Mouse (Mus musculus) megakaryocyte, adult 5-6 weeks (primary cell): Measurements from ENCODE around the gene Ccdc57. TPM values are rescaled to one million over a fixed set of nuclear protein-coding genes. Genes with fewer than 3 reads are reported as not detected.
"Not testable (repeated sequence)": the region's sequence is repeated elsewhere in the genome, so short reads cannot be mapped to it uniquely, and the experiment has no call there.

Experiments used
- ATAC-seq: 2 replicates; pipeline ENCODE4 v1.8.0; 2016; ENCODE audit warnings: mild to moderate bottlenecking, inconsistent platforms; ENCODE audit not compliant: poor library complexity, severe bottlenecking
- total RNA-seq, 2 experiments: library from RNA; stranded (forward) in 1 of 2; stranded (reverse) in 1 of 2; fragments of 153-499, 151-499 nt in 1 of 2; fragments of 221-1000, 200-1000 nt in 1 of 2; gene quantifications; 2 replicates each; pipeline versions ENCODE4 v1.2.3 to v1.2.4; 2015 to 2017

Ccdc57 gene
- total RNA-seq, 2 experiments from 2014 or later = 1.2 to 2.1 TPM

DNA sequence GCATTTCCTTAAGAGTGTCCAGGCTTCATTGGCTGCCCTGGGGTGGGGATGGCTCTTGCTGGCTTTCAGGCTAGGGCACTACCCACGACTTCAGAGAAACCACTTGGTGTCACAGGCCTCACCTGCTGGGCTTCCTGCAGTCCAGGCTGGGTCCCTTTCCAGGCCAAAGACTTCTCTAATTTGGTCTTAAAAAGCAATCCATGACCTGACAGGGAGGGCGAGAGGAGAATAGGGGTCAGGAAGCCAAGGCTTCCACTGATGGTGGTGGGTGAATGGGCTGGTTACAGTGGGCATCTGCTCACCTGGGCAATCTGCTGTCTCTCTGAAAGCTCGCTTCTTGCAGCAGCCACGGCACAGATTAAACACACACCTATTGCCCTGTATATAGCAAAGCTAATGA lies 143.3 kb downstream of the Ccdc57 start:
- ATAC-seq = no peak

DNA sequence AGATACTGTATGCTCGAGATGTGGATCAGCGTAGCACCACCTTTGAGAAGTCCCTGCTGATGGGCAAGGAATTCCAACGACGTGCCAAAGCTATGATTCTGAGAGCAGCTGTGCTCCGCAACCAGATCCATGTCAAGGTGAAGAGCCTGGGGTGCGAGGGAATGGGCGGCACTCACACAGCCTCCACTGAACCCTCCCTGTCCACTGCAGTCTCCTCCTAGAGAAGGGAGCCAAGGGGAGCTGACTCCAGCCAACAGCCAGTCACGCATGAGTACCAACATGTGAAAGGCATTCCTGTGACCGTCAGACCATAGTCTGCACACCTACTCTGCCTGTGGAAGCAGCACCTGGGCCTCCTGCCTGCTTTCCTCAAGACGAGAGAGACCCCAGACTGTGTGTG lies 144.2 kb downstream of the Ccdc57 start:
- not testable (repeated sequence) for ATAC-seq

DNA sequence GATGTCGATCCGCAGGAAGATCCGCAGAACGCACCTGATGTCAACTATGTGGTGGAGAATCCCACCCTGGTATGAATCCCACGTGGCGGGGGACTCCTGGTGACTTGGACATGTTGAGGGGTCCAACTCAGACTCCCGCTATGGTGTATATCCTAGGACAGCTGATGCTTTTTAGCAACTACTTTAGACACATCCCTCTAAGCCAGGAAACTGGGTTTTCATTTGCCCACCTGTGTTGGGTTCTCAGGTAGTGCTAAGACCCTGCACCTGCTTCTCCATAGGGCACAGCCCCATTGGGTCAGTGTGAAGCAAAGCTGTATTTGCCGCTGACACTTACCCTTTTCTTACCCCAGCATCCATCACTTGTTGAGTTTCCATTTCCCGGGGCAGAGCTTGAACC lies 147.5 kb downstream of the Ccdc57 start:
- ATAC-seq = no peak

DNA sequence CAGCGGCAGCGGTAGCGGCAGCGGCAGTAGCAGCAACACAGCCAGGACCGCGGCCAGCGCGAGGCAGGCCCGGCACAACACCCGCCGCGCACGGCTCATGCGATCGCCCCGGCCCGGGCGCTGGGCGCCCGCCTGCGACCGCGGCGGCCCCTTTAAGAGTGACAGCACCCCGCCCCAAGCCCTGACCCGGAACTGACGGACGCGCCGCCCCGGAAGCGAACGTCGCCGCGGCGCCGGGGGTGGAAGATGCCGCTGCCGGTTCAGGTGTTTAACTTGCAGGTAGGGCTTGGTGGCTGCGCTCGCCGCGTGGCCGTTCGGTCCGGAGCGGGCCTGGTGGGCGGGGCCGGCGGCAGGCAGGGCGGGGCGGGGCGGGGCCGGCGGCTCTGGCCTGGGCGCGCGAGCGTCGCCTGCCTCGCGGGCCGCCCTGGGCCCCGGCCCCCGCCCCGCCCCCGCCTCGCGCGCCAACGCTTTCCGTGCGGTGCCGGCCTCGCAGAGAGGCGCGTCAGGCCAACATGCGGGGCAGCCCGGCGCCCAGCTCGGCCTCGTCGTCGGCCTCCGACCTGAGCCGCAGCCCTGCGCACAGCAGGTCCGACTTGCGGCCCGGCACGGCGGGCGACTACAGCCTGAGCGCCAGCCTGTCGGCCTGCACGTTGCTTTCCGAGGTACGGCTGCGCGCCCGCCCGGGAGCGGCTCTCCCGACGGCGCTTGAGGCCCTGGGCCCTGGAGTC lies 148.4 kb downstream of the Ccdc57 start, which contains the start of the genes Rfng and Gps1:
TSS of gene Rfng (minus strand) at position 144 of the 728 bp plus-strand sequence.
TSS of gene Gps1 (plus strand) at position 209 of the 728 bp plus-strand sequence.
- ATAC-seq = peak; percentile 93

DNA sequence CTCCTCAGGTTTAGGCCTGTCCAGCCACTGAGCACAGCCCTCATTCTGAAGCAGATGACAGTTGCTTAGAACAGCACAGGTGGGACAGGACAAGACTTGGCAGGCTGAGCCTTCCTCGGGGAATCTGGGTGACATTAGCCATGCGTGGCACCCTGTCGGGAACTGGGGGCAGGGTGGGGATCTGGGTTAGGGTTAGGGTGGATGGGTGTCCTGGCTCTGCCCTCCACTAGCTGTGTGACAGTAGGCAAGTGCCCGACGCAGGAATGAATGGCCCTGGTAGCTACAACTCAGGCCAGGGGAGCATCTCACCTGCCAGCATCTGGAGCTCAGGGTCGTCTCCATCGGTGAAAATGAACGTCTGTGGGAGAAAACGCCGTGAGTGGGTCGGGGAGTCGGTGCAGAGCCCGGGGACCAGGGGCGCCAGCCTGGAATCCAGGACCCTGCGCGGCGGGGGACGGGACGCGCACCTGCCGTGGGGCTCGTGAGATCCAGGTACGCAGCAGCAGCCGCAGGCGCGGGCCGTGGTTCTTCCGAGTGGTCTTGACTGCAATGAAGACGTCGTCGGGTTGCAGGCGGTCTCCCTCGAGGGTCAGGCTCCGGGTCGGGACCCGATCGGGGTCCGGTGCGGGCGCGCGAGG lies 149.1 kb downstream of the Ccdc57 start:
- 0 out of 2 replicates have a peak, but pooled peaks have one; percentile 11 for ATAC-seq

DNA sequence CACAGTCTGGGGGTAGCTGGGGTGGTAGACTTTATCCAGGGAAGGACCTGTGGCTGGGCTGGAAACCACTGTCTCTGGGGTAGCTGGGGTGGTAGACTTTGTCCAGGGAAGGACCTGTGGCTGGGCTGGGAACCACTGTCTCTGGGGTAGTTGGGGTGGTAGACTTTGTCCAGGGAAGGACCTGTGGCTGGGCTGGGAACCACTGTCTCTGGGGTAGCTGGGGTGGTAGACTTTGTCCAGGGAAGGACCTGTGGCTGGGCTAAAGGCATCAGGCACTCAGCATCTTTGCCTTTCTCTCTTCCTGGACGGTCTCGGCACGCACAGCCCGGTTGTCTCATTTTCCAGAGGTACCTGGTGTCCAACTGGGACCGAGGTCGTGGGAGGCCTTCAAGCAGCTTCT lies 151.3 kb downstream of the Ccdc57 start:
- not testable (repeated sequence) for ATAC-seq

DNA sequence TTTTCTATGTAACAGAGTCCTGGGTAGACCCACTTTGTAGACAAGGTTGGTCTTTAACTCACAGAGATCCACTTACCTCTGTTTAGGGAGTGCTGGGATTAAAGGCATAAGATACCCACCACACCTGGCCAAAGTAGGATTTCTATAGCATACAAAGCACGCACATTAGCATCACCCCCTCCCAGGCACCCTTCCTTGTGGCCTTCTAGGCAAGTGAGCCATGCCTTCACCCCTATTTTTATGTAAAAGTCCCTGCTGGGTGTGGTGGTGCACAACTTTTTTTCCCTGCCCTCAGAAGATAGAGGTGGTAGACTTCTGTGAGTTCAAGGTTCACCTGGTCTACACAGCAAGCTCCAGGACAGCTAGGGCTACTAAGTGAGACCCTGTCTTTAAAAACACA lies 152.8 kb downstream of the Ccdc57 start:
- no peak for ATAC-seq

DNA sequence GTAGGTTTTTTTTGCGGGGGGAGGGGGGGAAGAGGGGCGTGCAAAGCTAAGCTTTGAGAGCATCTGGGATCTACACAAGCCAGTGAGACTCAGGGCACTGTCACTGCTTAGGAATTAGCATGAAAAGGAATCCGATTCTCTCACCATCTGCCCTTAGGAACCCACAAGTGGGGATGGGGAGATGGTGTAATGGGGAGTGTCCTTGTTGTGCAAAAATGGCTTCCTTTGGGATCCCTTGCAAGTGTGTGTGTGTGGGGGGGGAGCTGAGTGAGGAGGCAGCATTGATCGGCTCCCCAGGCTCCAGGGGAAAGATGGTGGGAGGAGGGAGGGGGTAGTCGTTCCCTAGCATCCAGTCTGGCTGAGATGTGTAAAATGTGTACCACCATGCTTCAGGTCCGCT lies 155.5 kb downstream of the Ccdc57 start:
- no peak for ATAC-seq

Other genes starting within 250 kb of the Ccdc57 start
- gene Cenpx, start 219.1 kb downstream of the Ccdc57 start, total RNA-seq (2015) = 84.6 and 95.8 TPM in 2 replicates
- 67.0 and 71.5 TPM in 2 replicates for gene Cenpx, start 219.1 kb downstream of the Ccdc57 start, total RNA-seq (2017)
- gene Lrrc45, start 218.9 kb downstream of the Ccdc57 start, total RNA-seq (2015) = 6.3 and 7.2 TPM in 2 replicates
- 21.0 and 21.6 TPM in 2 replicates for gene Lrrc45, start 218.9 kb downstream of the Ccdc57 start, total RNA-seq (2017)
- 0.25 and 0.83 TPM in 2 replicates for gene Rac3, start 211.4 kb downstream of the Ccdc57 start, total RNA-seq (2015)
- gene Rac3, start 211.4 kb downstream of the Ccdc57 start, total RNA-seq (2017) = 1.4 TPM in 1 of 2 replicates, not detected in the other
- 24.9 and 30.0 TPM in 2 replicates for gene Dcxr, start 205.6 kb downstream of the Ccdc57 start, total RNA-seq (2015)
- gene Dcxr, start 205.6 kb downstream of the Ccdc57 start, total RNA-seq (2017) = 20.0 and 25.0 TPM in 2 replicates
- 7.6 and 8.5 TPM in 2 replicates for gene Cbr2, start 200.8 kb downstream of the Ccdc57 start, total RNA-seq (2015)
- gene Cbr2, start 200.8 kb downstream of the Ccdc57 start, total RNA-seq (2017) = 1.7 and 8.9 TPM in 2 replicates
- 10.5 and 11.9 TPM in 2 replicates for gene Hmga1b, start 170.1 kb downstream of the Ccdc57 start, total RNA-seq (2015)
- gene Hmga1b, start 170.1 kb downstream of the Ccdc57 start, total RNA-seq (2017) = 7.6 and 8.8 TPM in 2 replicates
- 10.4 and 14.5 TPM in 2 replicates for gene Rfng, start 148.7 kb downstream of the Ccdc57 start, total RNA-seq (2015)
- gene Rfng, start 148.7 kb downstream of the Ccdc57 start, total RNA-seq (2017) = 3.3 and 5.7 TPM in 2 replicates
- gene Gps1, start 148.6 kb downstream of the Ccdc57 start, total RNA-seq (2015) = 51.4 and 70.1 TPM in 2 replicates
- gene Gps1, start 148.6 kb downstream of the Ccdc57 start, total RNA-seq (2017) = 52.1 and 56.3 TPM in 2 replicates
- 46.1 and 51.8 TPM in 2 replicates for gene Dus1l, start 136.5 kb downstream of the Ccdc57 start, total RNA-seq (2015)
- gene Dus1l, start 136.5 kb downstream of the Ccdc57 start, total RNA-seq (2017) = 24.0 and 31.1 TPM in 2 replicates
- gene Fasn, start 108.3 kb downstream of the Ccdc57 start, total RNA-seq (2015) = 14.0 and 19.2 TPM in 2 replicates
- gene Fasn, start 108.3 kb downstream of the Ccdc57 start, total RNA-seq (2017) = 10.5 and 13.3 TPM in 2 replicates
- 21.4 and 24.6 TPM in 2 replicates for gene Slc16a3, start 15.6 kb upstream of the Ccdc57 start, total RNA-seq (2015)
- 35.2 and 40.7 TPM in 2 replicates for gene Slc16a3, start 15.6 kb upstream of the Ccdc57 start, total RNA-seq (2017)
- gene Csnk1d, start 58.5 kb upstream of the Ccdc57 start, total RNA-seq (2015) = 56.0 and 64.8 TPM in 2 replicates
- gene Csnk1d, start 58.5 kb upstream of the Ccdc57 start, total RNA-seq (2017) = 67.8 and 69.7 TPM in 2 replicates
- gene Cd7, start 106.5 kb upstream of the Ccdc57 start, total RNA-seq (2015) = 52.3 and 53.9 TPM in 2 replicates
- gene Cd7, start 106.5 kb upstream of the Ccdc57 start, total RNA-seq (2017) = 14.8 and 17.3 TPM in 2 replicates
- gene Sectm1b, start 130.7 kb upstream of the Ccdc57 start, total RNA-seq (2015) = not detected in 2 replicates
- gene Sectm1b, start 130.7 kb upstream of the Ccdc57 start, total RNA-seq (2017) = not detected in 2 replicates
- 0.46 TPM in 1 of 2 replicates, not detected in the other for gene Sectm1a, start 148.3 kb upstream of the Ccdc57 start, total RNA-seq (2015)
- 0.88 TPM in 1 of 2 replicates, not detected in the other for gene Sectm1a, start 148.3 kb upstream of the Ccdc57 start, total RNA-seq (2017)
- not detected in 2 replicates for gene Tex19.2, start 185.8 kb upstream of the Ccdc57 start, total RNA-seq (2015)
- gene Tex19.2, start 185.8 kb upstream of the Ccdc57 start, total RNA-seq (2017) = not detected in 2 replicates
- gene Tex19.1, start 213.3 kb upstream of the Ccdc57 start, total RNA-seq (2015) = not detected in 2 replicates
- not detected in 2 replicates for gene Tex19.1, start 213.3 kb upstream of the Ccdc57 start, total RNA-seq (2017)
- not detected in 2 replicates for gene Uts2r, start 227.4 kb upstream of the Ccdc57 start, total RNA-seq (2015)
- not detected in 2 replicates for gene Uts2r, start 227.4 kb upstream of the Ccdc57 start, total RNA-seq (2017)